Mouse (Mus musculus) erythroblast, embryonic 14.5 days (primary cell): ENCODE results near the gene Tsr1.

Experiments
- GATA1 ChIP-seq: IDR thresholded peaks from 2 replicates; pipeline ENCODE4 v1.6.1; 2012; ENCODE audit warnings: low read length, inconsistent platforms, mixed read lengths
- TAL1 ChIP-seq: IDR thresholded peaks from 3 replicates; pipeline ENCODE4 v1.6.1; 2012; ENCODE audit warnings: low read length, inconsistent platforms, mixed read lengths

DNA sequence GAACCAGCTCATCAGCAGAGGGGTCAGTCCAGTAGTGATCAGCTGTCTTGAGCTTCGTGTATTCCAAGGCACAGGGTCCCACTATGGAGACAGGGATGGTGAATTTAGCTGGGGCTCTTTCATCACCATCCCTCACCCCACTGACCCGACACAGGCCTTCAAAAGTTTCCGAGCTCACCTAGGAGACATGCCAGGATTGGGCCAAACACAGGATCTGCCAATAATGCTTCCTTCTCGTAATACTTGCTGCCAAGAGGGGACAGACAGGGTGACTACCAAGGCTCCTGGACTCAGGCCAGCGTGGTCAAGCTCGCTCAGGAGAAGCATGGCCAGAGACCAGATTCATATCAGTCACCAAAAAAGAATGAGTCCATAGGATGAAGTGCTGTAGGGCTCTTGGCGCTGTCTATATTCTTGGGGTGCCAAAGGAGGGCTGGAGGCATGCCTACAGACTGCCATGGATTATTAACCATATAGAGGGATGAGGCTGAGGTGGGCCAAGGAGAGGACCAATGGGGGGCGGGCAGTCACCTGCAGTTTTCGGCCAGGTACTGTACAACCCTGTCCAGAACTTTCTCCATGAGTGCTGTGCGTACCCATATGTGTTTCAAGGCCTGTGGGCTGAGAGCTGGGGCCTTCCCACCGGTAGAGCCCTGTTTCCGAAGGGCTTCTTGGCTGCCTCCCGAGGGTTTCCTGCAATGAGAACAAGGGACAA, 29.7 kb upstream of the Tsr1 start:
- TF ChIP-seq GATA1 (no peak), TAL1 (no peak)
